Mouse (Mus musculus) midbrain, embryonic 16.5 days (tissue): ENCODE measurements around the gene Rhbdl1. TPM values are rescaled to one million over a fixed set of nuclear protein-coding genes. Genes with fewer than 3 reads are reported as not detected.

Experiments
- ATAC-seq: fragments of 200-750 bp; cut with Nextera tagmentation; 2 replicates; pipeline ENCODE4 v1.8.0; 2017; ENCODE audit warnings: moderate TSS enrichment
- H3K27ac ChIP-seq: fragments of 300-500 bp; sonication (generic); 2 replicates; pipeline ENCODE4 v1.5.1; 2014; ENCODE audit warnings: mild to moderate bottlenecking, low read length, mixed read lengths
- H3K27me3 ChIP-seq: fragments of 300-500 bp; sonication (generic); 2 replicates; pipeline ENCODE4 v1.6.1; 2014; ENCODE audit warnings: low read depth, low read length, mixed read lengths; ENCODE audit not compliant: control insufficient read depth, insufficient read depth
- H3K36me3 ChIP-seq: fragments of 300-500 bp; sonication (generic); 2 replicates; pipeline ENCODE4 v1.6.1; 2014; ENCODE audit warnings: mild to moderate bottlenecking, low read length, moderate library complexity, mixed read lengths; ENCODE audit not compliant: control insufficient read depth, insufficient read depth
- H3K4me1 ChIP-seq: fragments of 300-500 bp; sonication (generic); 2 replicates; pipeline ENCODE4 v1.6.1; 2014; ENCODE audit warnings: mild to moderate bottlenecking, low read length, mixed read lengths; ENCODE audit not compliant: control insufficient read depth, insufficient read depth
- H3K4me2 ChIP-seq: fragments of 300-500 bp; sonication (generic); 2 replicates; pipeline ENCODE4 v1.6.1; 2014; ENCODE audit warnings: mild to moderate bottlenecking, low read length, mixed read lengths
- H3K4me3 ChIP-seq: fragments of 300-500 bp; sonication (generic); 2 replicates; pipeline ENCODE4 v1.5.1; 2014; ENCODE audit warnings: low read depth, mild to moderate bottlenecking, low read length, moderate library complexity, mixed read lengths
- H3K9ac ChIP-seq: fragments of 300-500 bp; sonication (generic); 2 replicates; pipeline ENCODE4 v1.6.1; 2014; ENCODE audit warnings: low read depth, low read length, mixed read lengths
- H3K9me3 ChIP-seq: fragments of 300-500 bp; sonication (generic); replicated peaks from 2 replicates; pipeline ENCODE4 v1.6.1; 2014; ENCODE audit warnings: mild to moderate bottlenecking, low read length, mixed read lengths; ENCODE audit not compliant: control insufficient read depth, poor library complexity, severe bottlenecking
- WGBS: fragments of 180-500 bp; shearing (Covaris S2); extraction: QIAGEN DNeasy Blood & Tissue Kit; methylation state at CpG from one replicate; pipeline ENCODE4 v1.1.7; 2014; 5-methylcytosine and 5-hydroxymethylcytosine counted together
- microRNA-seq: library from miRNA; unstranded; fragments of <30 nt; microRNA quantifications from one replicate; pipeline ENCODE4, GENCODE M21; 2017
- polyA plus RNA-seq: library from polyadenylated mRNA; unstranded; fragments of >200 nt; fragmentation: Nextera tagmentation; extraction: Ambion mirVana; gene quantifications from 2 replicates; pipeline ENCODE4 v1.2.1, GENCODE M21; 2015

Gene Rhbdl1
- polyA plus RNA-seq, 1 experiment from 2014 or later: 66.1 TPM

GRCm38 (mm10) chr17:25786280-25786679 lies 50.8 kb downstream of the Rhbdl1 start, which contains the start of gene Ccdc78:
Gene Ccdc78, plus strand, starts transcription at chr17:25786580.
- H3K4me3 ChIP-seq: peak within 1 kb of the TSS; percentile 78
- no peak for ATAC-seq
- H3K4me1 ChIP-seq: peaks cover 27% of the 10 kb centered on the region
- WGBS: 90% methylated on average over 3 of the region's 3 CpGs
- H3K9me3 ChIP-seq: no peaks in the 10 kb centered on the region
- H3K27me3 ChIP-seq: no peaks in the 10 kb centered on the region
- peak within 1 kb of the TSS; percentile 92 for H3K4me2 ChIP-seq
- H3K9ac ChIP-seq: peak within 1 kb of the TSS; percentile 89
- H3K36me3 ChIP-seq: peaks cover 22% of the 10 kb centered on the region
- H3K27ac ChIP-seq: peak within 1 kb of the TSS; percentile 92

- under 1% methylated on average over 23 of the region's 23 CpGs for WGBS
- H3K27ac ChIP-seq: peak within 1 kb of the TSS; percentile 92
- H3K4me1 ChIP-seq: peaks cover 17% of the 10 kb centered on the region
- H3K4me3 ChIP-seq: peak within 1 kb of the TSS; percentile 78
- H3K27me3 ChIP-seq: no peaks in the 10 kb centered on the region
- peak; percentile 81 for ATAC-seq
- peak within 1 kb of the TSS; percentile 92 for H3K4me2 ChIP-seq
- H3K9me3 ChIP-seq: no peaks in the 10 kb centered on the region
- H3K36me3 ChIP-seq: peaks cover 23% of the 10 kb centered on the region
- H3K9ac ChIP-seq: peak within 1 kb of the TSS; percentile 89
Observed at GRCm38 (mm10) chr17:25785281-25785745, 51.8 kb downstream of the Rhbdl1 start, which contains the start of gene Haghl. Gene Haghl, minus strand, starts transcription at chr17:25785673.

Small RNA genes lying within 50 kb of the gene (microRNA-seq; reads per million reads assigned to microRNA genes)
- not detected for gene Mir3082

Other genes starting within 250 kb of the Rhbdl1 start
- gene Gng13, start 120.1 kb downstream of the Rhbdl1 start, polyA plus RNA-seq: 3.2 and 7.3 TPM in 2 replicates
- gene Chtf18, start 109.9 kb downstream of the Rhbdl1 start, polyA plus RNA-seq: 4.7 and 5.4 TPM in 2 replicates
- 26.6 and 26.8 TPM in 2 replicates for gene Rpusd1, start 109.6 kb downstream of the Rhbdl1 start, polyA plus RNA-seq
- not detected in 2 replicates for gene Mslnl, start 101.3 kb downstream of the Rhbdl1 start, polyA plus RNA-seq
- 0.15 and 0.85 TPM in 2 replicates for gene Msln, start 82.9 kb downstream of the Rhbdl1 start, polyA plus RNA-seq
- 29.0 and 30.2 TPM in 2 replicates for gene Narfl, start 63.5 kb downstream of the Rhbdl1 start, polyA plus RNA-seq
- 147 and 165 TPM in 2 replicates for gene Haghl, start 51.6 kb downstream of the Rhbdl1 start, polyA plus RNA-seq
- 0.34 and 0.39 TPM in 2 replicates for gene Ccdc78, start 50.7 kb downstream of the Rhbdl1 start, polyA plus RNA-seq
- 91.8 and 96.9 TPM in 2 replicates for gene Fam173a, start 44.4 kb downstream of the Rhbdl1 start, polyA plus RNA-seq
- 1.3 TPM in 1 of 2 replicates, not detected in the other for gene AC134908.4, start 41.6 kb downstream of the Rhbdl1 start, polyA plus RNA-seq
- gene Metrn, start 40.2 kb downstream of the Rhbdl1 start, polyA plus RNA-seq: 33.1 and 37.1 TPM in 2 replicates
- gene Fbxl16, start 28.2 kb downstream of the Rhbdl1 start, polyA plus RNA-seq: 45.6 and 52.4 TPM in 2 replicates
- gene Wdr24, start 13.7 kb downstream of the Rhbdl1 start, polyA plus RNA-seq: 32.7 and 33.5 TPM in 2 replicates
- gene Jmjd8, start 8.4 kb downstream of the Rhbdl1 start, polyA plus RNA-seq: 52.0 and 60.4 TPM in 2 replicates
- 358 and 382 TPM in 2 replicates for gene Stub1, start 3.9 kb downstream of the Rhbdl1 start, polyA plus RNA-seq
- 11.8 and 14.5 TPM in 2 replicates for gene Gm20683, start 4.5 kb upstream of the Rhbdl1 start, polyA plus RNA-seq
- 15.2 and 16.7 TPM in 2 replicates for gene Rhot2, start 7.6 kb upstream of the Rhbdl1 start, polyA plus RNA-seq
- gene Wdr90, start 24.2 kb upstream of the Rhbdl1 start, polyA plus RNA-seq: 18.5 and 21.6 TPM in 2 replicates
- 18.0 and 25.3 TPM in 2 replicates for gene Mcrip2, start 31.5 kb upstream of the Rhbdl1 start, polyA plus RNA-seq
- 62.2 and 63.5 TPM in 2 replicates for gene Mettl26, start 37.8 kb upstream of the Rhbdl1 start, polyA plus RNA-seq
- gene Wfikkn1, start 43.6 kb upstream of the Rhbdl1 start, polyA plus RNA-seq: 0.45 and 0.52 TPM in 2 replicates
- 50.9 and 52.2 TPM in 2 replicates for gene Rab40c, start 82.4 kb upstream of the Rhbdl1 start, polyA plus RNA-seq
- gene Pigq, start 107.6 kb upstream of the Rhbdl1 start, polyA plus RNA-seq: 71.3 and 85.3 TPM in 2 replicates
- gene Nhlrc4, start 107.7 kb upstream of the Rhbdl1 start, polyA plus RNA-seq: 0.16 and 0.78 TPM in 2 replicates
- 2.8 and 3.1 TPM in 2 replicates for gene A930017K11Rik, start 115.3 kb upstream of the Rhbdl1 start, polyA plus RNA-seq
- 20.6 and 20.8 TPM in 2 replicates for gene Capn15, start 148.5 kb upstream of the Rhbdl1 start, polyA plus RNA-seq
- 25.8 and 30.1 TPM in 2 replicates for gene Rab11fip3, start 232.3 kb upstream of the Rhbdl1 start, polyA plus RNA-seq